Mouse (Mus musculus): ENCODE data around the gene Itpk1.

The Itpk1 gene

GRCm38 (mm10) chr12:102691761-102692160 lies 13.0 kb downstream of the Itpk1 start:
- DNase-seq (ENCODE audit: extremely low spot score, low spot score) = no peak

- DNase-seq (ENCODE audit: extremely low spot score, low spot score) = no peak
Measured at GRCm38 (mm10) chr12:102691180-102691579, 13.6 kb downstream of the Itpk1 start.

- no peak for DNase-seq (ENCODE audit: extremely low spot score, low spot score)
Measured at GRCm38 (mm10) chr12:102689773-102690563, 14.8 kb downstream of the Itpk1 start.

- no peak for DNase-seq (ENCODE audit: extremely low spot score, low spot score)
Measured at GRCm38 (mm10) chr12:102686321-102686720, 18.4 kb downstream of the Itpk1 start.

- DNase-seq (ENCODE audit: extremely low spot score, low spot score) = no peak
Measured at GRCm38 (mm10) chr12:102685523-102685931, 19.2 kb downstream of the Itpk1 start.

GRCm38 (mm10) chr12:102684720-102685386 lies 19.9 kb downstream of the Itpk1 start:
- no peak for DNase-seq (ENCODE audit: extremely low spot score, low spot score)

- DNase-seq (ENCODE audit: extremely low spot score, low spot score) = no peak
Measured at GRCm38 (mm10) chr12:102683979-102684378, 20.8 kb downstream of the Itpk1 start.

- no peak for DNase-seq (ENCODE audit: extremely low spot score, low spot score)
Measured at GRCm38 (mm10) chr12:102683438-102683837, 21.3 kb downstream of the Itpk1 start.

- no peak for DNase-seq (ENCODE audit: extremely low spot score, low spot score)
Measured at GRCm38 (mm10) chr12:102682722-102683299, 21.9 kb downstream of the Itpk1 start.

- DNase-seq (ENCODE audit: extremely low spot score, low spot score) = no peak
Measured at GRCm38 (mm10) chr12:102682085-102682484, 22.6 kb downstream of the Itpk1 start.

- no peak for DNase-seq (ENCODE audit: extremely low spot score, low spot score)
Measured at GRCm38 (mm10) chr12:102681590-102681989, 23.1 kb downstream of the Itpk1 start.

GRCm38 (mm10) chr12:102678820-102679219 lies 25.9 kb downstream of the Itpk1 start:
- peak; percentile 41 for DNase-seq (ENCODE audit: extremely low spot score, low spot score)

GRCm38 (mm10) chr12:102677089-102677488 lies 27.6 kb downstream of the Itpk1 start:
- no peak for DNase-seq (ENCODE audit: extremely low spot score, low spot score)

GRCm38 (mm10) chr12:102674556-102674955 lies 30.2 kb downstream of the Itpk1 start:
- no peak for DNase-seq (ENCODE audit: extremely low spot score, low spot score)

- DNase-seq (ENCODE audit: extremely low spot score, low spot score) = no peak
Measured at GRCm38 (mm10) chr12:102674123-102674522, 30.6 kb downstream of the Itpk1 start.

- no peak for DNase-seq (ENCODE audit: extremely low spot score, low spot score)
Measured at GRCm38 (mm10) chr12:102672857-102673839, 31.6 kb downstream of the Itpk1 start.

- DNase-seq (ENCODE audit: extremely low spot score, low spot score) = no peak
Measured at GRCm38 (mm10) chr12:102672176-102672575, 32.6 kb downstream of the Itpk1 start.

- no peak for DNase-seq (ENCODE audit: extremely low spot score, low spot score)
Measured at GRCm38 (mm10) chr12:102670848-102671247, 33.9 kb downstream of the Itpk1 start.

GRCm38 (mm10) chr12:102665465-102666202 lies 39.1 kb downstream of the Itpk1 start:
- DNase-seq (ENCODE audit: extremely low spot score, low spot score) = no peak

- no peak for DNase-seq (ENCODE audit: extremely low spot score, low spot score)
Measured at GRCm38 (mm10) chr12:102664052-102664448, 40.7 kb downstream of the Itpk1 start.
